12 mouse cellular contexts compared by ENCODE assay signal in genomic region chr12:30561411-30561810, GRCm38 (mm10). TPM values are rescaled to one million over a fixed set of nuclear protein-coding genes. Genes with fewer than 3 reads are reported as not detected.
DNase-seq lines count a peak whose midpoint lies in the region; ATAC-seq lines count a peak whose summit lies in the region.
"Had no signal": no experiment of that assay in that cellular context is flagged by ENCODE, and none has a peak within 500 bp of the region (broad histone marks: within the 10 kb centered on the region; RNA-seq: fewer than 3 reads in every experiment).

No protein-coding gene starts in this region.

- no peaks in the 10 kb centered on the region for H3K27me3 ChIP-seq in heart, embryonic 11.5 days (ENCODE audit: control insufficient read depth, insufficient read depth, low read length)
- no peaks in the 10 kb centered on the region for H3K27me3 ChIP-seq in kidney, embryonic 16.5 days (ENCODE audit: insufficient read depth, low read length)
- no peaks in the 10 kb centered on the region for H3K27me3 ChIP-seq in neural tube, embryonic 13.5 days
- no peaks in the 10 kb centered on the region for H3K27me3 ChIP-seq in neural tube, embryonic 15.5 days (replicated peaks)
- H3K27me3 ChIP-seq: liver, embryonic 15.5 days had no signal

- H3K4me1 ChIP-seq in heart, embryonic 11.5 days (ENCODE audit: control insufficient read depth, insufficient read depth, low read length): no peaks in the 10 kb centered on the region
- no peaks in the 10 kb centered on the region for H3K4me1 ChIP-seq in kidney, embryonic 16.5 days (ENCODE audit: insufficient read depth, low read length)
- peaks cover 6% of the 10 kb centered on the region; the same call in 1 of the 2 replicates for H3K4me1 ChIP-seq in neural tube, embryonic 13.5 days (replicated peaks)
- 0 out of 2 replicates have a peak, but pooled peaks cover 6% of the 10 kb centered on the region for H3K4me1 ChIP-seq in neural tube, embryonic 15.5 days
- H3K4me1 ChIP-seq: liver, embryonic 15.5 days had no signal

- peak overlapping the region; percentile 39 for H3K4me2 ChIP-seq in heart, embryonic 11.5 days
- no peak overlapping the region for H3K4me2 ChIP-seq in kidney, embryonic 16.5 days (replicated peaks; ENCODE audit: low read depth, low read length)
- H3K4me2 ChIP-seq in neural tube, embryonic 13.5 days: peak overlapping the region; percentile 22; the same call in 1 of the 2 replicates
- no peak overlapping the region for H3K4me2 ChIP-seq in neural tube, embryonic 15.5 days
- H3K4me2 ChIP-seq: liver, embryonic 15.5 days had no signal

- H3K4me3 ChIP-seq in heart, embryonic 11.5 days (ENCODE audit: low read depth, low read length): no peak overlapping the region
- H3K4me3 ChIP-seq in kidney, embryonic 16.5 days (ENCODE audit: low read length): no peak overlapping the region
- no peak overlapping the region for H3K4me3 ChIP-seq in neural tube, embryonic 13.5 days
- no peak overlapping the region for H3K4me3 ChIP-seq in neural tube, embryonic 15.5 days (replicated peaks)
- H3K4me3 ChIP-seq: left cerebral cortex, adult 2 months; liver, embryonic 15.5 days had no signal

- H3K36me3 ChIP-seq in heart, embryonic 11.5 days (ENCODE audit: control insufficient read depth, insufficient read depth, low read length): no peaks in the 10 kb centered on the region
- no peaks in the 10 kb centered on the region for H3K36me3 ChIP-seq in kidney, embryonic 16.5 days (ENCODE audit: insufficient read depth, low read length)
- H3K36me3 ChIP-seq in neural tube, embryonic 13.5 days: no peaks in the 10 kb centered on the region
- no peaks in the 10 kb centered on the region for H3K36me3 ChIP-seq in neural tube, embryonic 15.5 days
- H3K36me3 ChIP-seq: liver, embryonic 15.5 days had no signal

- ATAC-seq in heart, embryonic 11.5 days (replicated peaks; ENCODE audit: insufficient number of reproducible peaks, low FRiP score, low TSS enrichment): no peak
- ATAC-seq in kidney, embryonic 16.5 days (ENCODE audit: low FRiP score, low TSS enrichment): peak; percentile 73; the same call in 1 of the 2 replicates
- no peak for ATAC-seq in neural tube, embryonic 13.5 days (ENCODE audit: low read depth)
- ATAC-seq in neural tube, embryonic 15.5 days (ENCODE audit: low FRiP score): no peak

- DNase-seq in heart, adult 18-20 months: no peak
- DNase-seq in kidney, adult 11 months: no peak
- DNase-seq in lung, postnatal 14 days: peak; percentile 10
- DNase-seq in cerebellum, adult 8-10 months: no peak
- DNase-seq: cerebellum, postnatal 10 days; heart, postnatal 10 days had no signal

- 21% methylated on average over 11 of the region's 11 CpGs for WGBS in heart, embryonic 11.5 days (ENCODE audit: insufficient replicate concordance)
- 13% methylated on average over 11 of the region's 11 CpGs for WGBS in kidney, embryonic 16.5 days
- WGBS in neural tube, embryonic 13.5 days: 26% methylated on average over 11 of the region's 11 CpGs
- WGBS in neural tube, embryonic 15.5 days: 21% methylated on average over 11 of the region's 11 CpGs

- H3K27ac ChIP-seq in heart, embryonic 11.5 days (ENCODE audit: low read depth, low read length): no peak overlapping the region
- peak overlapping the region; percentile 35; the same call in 1 of the 2 replicates for H3K27ac ChIP-seq in kidney, embryonic 16.5 days (ENCODE audit: low read length)
- no peak overlapping the region for H3K27ac ChIP-seq in neural tube, embryonic 13.5 days (replicated peaks)
- H3K27ac ChIP-seq in neural tube, embryonic 15.5 days (replicated peaks): no peak overlapping the region
- H3K27ac ChIP-seq: left cerebral cortex, adult 2 months; liver, embryonic 15.5 days had no signal

- H3K9me3 ChIP-seq in heart, embryonic 11.5 days (replicated peaks; ENCODE audit: control insufficient read depth, low read length): no peaks in the 10 kb centered on the region
- no peaks in the 10 kb centered on the region for H3K9me3 ChIP-seq in kidney, embryonic 16.5 days (ENCODE audit: low read length)
- H3K9me3 ChIP-seq in neural tube, embryonic 13.5 days: no peaks in the 10 kb centered on the region
- H3K9me3 ChIP-seq in neural tube, embryonic 15.5 days (replicated peaks): no peaks in the 10 kb centered on the region
- H3K9me3 ChIP-seq: liver, embryonic 15.5 days had no signal

- no peak overlapping the region for H3K9ac ChIP-seq in heart, embryonic 11.5 days (ENCODE audit: low read depth, low read length)
- no peak overlapping the region for H3K9ac ChIP-seq in kidney, embryonic 16.5 days (replicated peaks; ENCODE audit: low read length)
- no peak overlapping the region for H3K9ac ChIP-seq in neural tube, embryonic 13.5 days
- no peak overlapping the region for H3K9ac ChIP-seq in neural tube, embryonic 15.5 days (replicated peaks)
- H3K9ac ChIP-seq: liver, embryonic 15.5 days had no signal

RNA-seq across cellular contexts. Expression of gene Tmem18, which starts 22.8 kb away (rescaled TPM):
- 13.7 and 15.7 TPM in 2 replicates for polyA plus RNA-seq in heart, embryonic 11.5 days (2014; fragmentation: Nextera tagmentation; extraction: Ambion mirVana)
- 1 to 10 TPM; 9.5 to 9.6 TPM for total RNA-seq in heart, adult 18-20 months (2021)
- polyA plus RNA-seq in kidney, embryonic 16.5 days (2015; fragmentation: Nextera tagmentation; extraction: Ambion mirVana): 34.8 and 35.7 TPM in 2 replicates
- polyA plus RNA-seq in neural tube, embryonic 13.5 days (2015; fragmentation: Nextera tagmentation; extraction: Ambion mirVana): 24.4 and 30.6 TPM in 2 replicates
- 35.0 and 36.6 TPM in 2 replicates for polyA plus RNA-seq in neural tube, embryonic 15.5 days (2015; fragmentation: Nextera tagmentation; extraction: Ambion mirVana)

Comparison
In these comparisons a context has a peak if more than half of its experiments do, and no peak if none do; other contexts are left out.
1. H3K4me2 ChIP-seq: peak in heart, embryonic 11.5 days (single experiment) and neural tube, embryonic 13.5 days (single experiment); none in kidney, embryonic 16.5 days (single experiment) and neural tube, embryonic 15.5 days (single experiment).